Mouse (Mus musculus) brain, embryonic 18.5 days (tissue): ENCODE measurements around the gene AW146154.
"Not testable (repeated sequence)": the region's sequence is repeated elsewhere in the genome, so short reads cannot be mapped to it uniquely, and the experiment has no call there.

ENCODE experiments used
- DNase-seq: peaks from one replicate; pipeline ENCODE4 v3.0.0-alpha.2; 2012; ENCODE audit warnings: low read depth, low spot score

AW146154 gene

DNA sequence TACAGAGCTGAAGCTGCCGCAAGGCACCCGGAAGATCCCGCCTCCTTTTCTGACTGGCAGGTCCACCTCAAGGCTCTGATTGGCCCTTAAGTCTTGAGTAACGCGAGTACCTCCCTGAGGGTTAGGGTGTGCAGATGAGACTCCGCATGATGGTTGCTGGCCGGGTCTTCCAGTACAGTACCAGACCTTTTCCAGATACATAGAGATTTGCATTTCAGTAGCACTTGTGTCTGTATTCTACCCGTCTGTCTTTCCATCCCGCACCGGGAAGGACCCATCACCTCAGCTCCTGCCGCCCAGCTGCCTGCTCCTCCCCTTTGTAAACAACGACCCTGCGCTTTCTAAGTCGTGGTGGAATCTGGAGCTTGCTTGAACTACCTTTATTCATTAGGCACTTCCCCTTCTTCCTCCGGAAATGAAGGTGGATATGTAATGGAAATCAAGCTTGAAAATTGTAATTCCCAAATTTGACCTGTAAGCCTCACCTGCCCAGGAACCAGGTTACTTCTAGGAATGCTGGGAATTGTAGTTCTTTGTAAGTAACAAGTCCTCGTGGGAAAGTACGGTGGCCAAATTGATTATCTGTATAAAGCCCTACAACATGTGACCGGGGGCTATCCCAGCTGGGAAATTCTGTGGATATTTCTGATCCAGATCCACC, at the start of gene AW146154, which contains the start of gene Gm20449:
TSS of gene AW146154 (minus strand) at position 502 of the 661 bp plus-strand sequence.
TSS of gene Gm20449 (minus strand) at position 29 of the 661 bp plus-strand sequence.
- DNase-seq, result peak; percentile 86

- no peak for DNase-seq
These were observed 13.0 kb upstream of the AW146154 start for GRCm38 (mm10) chr7:41512672-41513071.

- no peak for DNase-seq
These were observed 12.5 kb upstream of the AW146154 start for GRCm38 (mm10) chr7:41512207-41512606.

DNA sequence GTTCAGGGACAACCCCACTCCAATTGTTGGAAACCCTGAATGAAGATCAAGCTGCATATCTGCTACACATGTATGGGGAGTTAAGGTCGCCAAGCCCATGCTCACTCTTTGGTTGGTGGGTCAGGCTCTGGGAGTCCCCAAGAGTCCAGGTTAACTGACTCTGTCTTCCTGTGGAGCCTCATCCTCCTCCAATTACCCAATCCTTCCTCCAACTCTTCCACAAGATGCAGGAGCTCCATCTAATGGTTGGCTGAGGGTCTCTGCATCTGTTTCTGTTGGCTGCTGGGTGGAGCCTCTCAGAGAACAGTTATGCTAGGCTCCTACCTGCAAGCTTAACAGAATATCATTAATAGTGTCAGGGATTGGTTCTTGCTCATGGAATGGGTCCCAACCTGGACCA, 2.7 kb upstream of the AW146154 start:
- DNase-seq, result no peak

- DNase-seq, result peak; percentile 4
These were observed 653 bp upstream of the AW146154 start for GRCm38 (mm10) chr7:41500151-41500934.

- DNase-seq, result not testable (repeated sequence)
These were observed 687 bp downstream of the AW146154 start for GRCm38 (mm10) chr7:41499018-41499388.

DNA sequence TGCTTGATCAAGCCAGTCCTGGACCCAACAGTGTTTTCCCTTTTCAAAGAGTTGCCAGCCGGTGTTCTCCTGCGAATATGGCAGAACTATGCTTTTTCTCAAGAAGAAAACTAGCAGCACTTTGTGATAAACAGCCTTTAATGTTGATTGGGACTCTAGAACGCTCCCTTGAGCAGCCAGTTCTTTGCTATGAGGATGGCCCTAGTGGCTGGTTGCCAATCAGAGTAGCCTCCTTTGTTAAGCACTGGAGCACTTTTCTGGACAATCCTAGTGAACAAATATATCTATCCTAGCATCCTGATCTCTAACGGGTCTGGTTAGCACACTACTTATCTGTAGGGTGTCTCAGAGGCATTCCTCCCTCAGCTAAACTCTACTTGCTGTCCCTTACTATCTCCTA, 1.2 kb downstream of the AW146154 start:
- DNase-seq, result not testable (repeated sequence)

DNA sequence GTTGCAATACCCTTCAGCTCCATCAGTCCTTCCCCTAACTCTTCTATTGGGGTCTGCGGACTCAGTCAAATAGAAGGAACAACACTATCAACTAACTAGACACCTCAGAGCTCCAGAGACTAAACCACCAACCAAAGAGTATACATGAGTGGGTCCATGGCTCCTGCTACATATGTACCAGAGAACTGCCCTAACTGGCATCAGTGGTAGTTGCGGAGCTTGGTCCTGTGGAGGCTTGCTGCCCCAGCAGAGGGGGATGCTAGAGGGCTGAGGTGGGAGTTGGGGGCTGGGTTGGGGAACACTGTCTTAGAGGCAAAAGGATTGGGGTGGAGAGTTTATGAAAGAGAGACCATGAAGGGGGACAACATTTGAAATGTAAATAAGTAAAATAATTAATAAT, 1.8 kb downstream of the AW146154 start:
- no peak for DNase-seq

GRCm38 (mm10) chr7:41451864-41452263, 47.8 kb downstream of the AW146154 start:
- no peak for DNase-seq

- not testable (repeated sequence) for DNase-seq
These were observed 51.1 kb downstream of the AW146154 start, which contains the start of gene Vmn2r57 for GRCm38 (mm10) chr7:41448596-41448995. TSS of gene Vmn2r57 (minus strand) at chr7:41448696.
